Mouse (Mus musculus) kidney, embryonic 14.5 days (tissue): ENCODE measurements around the gene Cacna1d. TPM values are rescaled to one million over a fixed set of nuclear protein-coding genes. Genes with fewer than 3 reads are reported as not detected.

Experiments
- ATAC-seq: fragments of 200-750 bp; cut with Nextera tagmentation; 2 replicates; pipeline ENCODE4 v1.8.0; 2017; ENCODE audit warnings: moderate number of reproducible peaks, mild to moderate bottlenecking, moderate TSS enrichment, moderate library complexity; ENCODE audit not compliant: low FRiP score, low TSS enrichment
- H3K27ac ChIP-seq: fragments of 300-500 bp; sonication (generic); 2 replicates; pipeline ENCODE4 v1.5.1; 2014; ENCODE audit warnings: low read depth, mild to moderate bottlenecking, low read length, moderate library complexity, mixed read lengths
- H3K27me3 ChIP-seq: fragments of 300-500 bp; sonication (generic); 2 replicates; pipeline ENCODE4 v1.6.1; 2014; ENCODE audit warnings: mild to moderate bottlenecking, low read length; ENCODE audit not compliant: control insufficient read depth, insufficient read depth
- H3K36me3 ChIP-seq: fragments of 300-500 bp; sonication (generic); 2 replicates; pipeline ENCODE4 v1.6.1; 2014; ENCODE audit warnings: low read length, mixed read lengths; ENCODE audit not compliant: control insufficient read depth, insufficient read depth
- H3K4me1 ChIP-seq: fragments of 300-500 bp; sonication (generic); 2 replicates; pipeline ENCODE4 v1.6.1; 2014; ENCODE audit warnings: low read length, mixed read lengths; ENCODE audit not compliant: control insufficient read depth, insufficient read depth
- H3K4me2 ChIP-seq: fragments of 300-500 bp; sonication (generic); replicated peaks from 2 replicates; pipeline ENCODE4 v1.6.1; 2014; ENCODE audit warnings: low read depth, mild to moderate bottlenecking, low read length
- H3K4me3 ChIP-seq: fragments of 300-500 bp; sonication (generic); 2 replicates; pipeline ENCODE4 v1.5.1; 2014; ENCODE audit warnings: mild to moderate bottlenecking, low read length
- H3K9ac ChIP-seq: fragments of 300-500 bp; sonication (generic); 2 replicates; pipeline ENCODE4 v1.6.1; 2014; ENCODE audit warnings: low read depth, mild to moderate bottlenecking, low read length, moderate library complexity
- H3K9me3 ChIP-seq: fragments of 300-500 bp; sonication (generic); 2 replicates; pipeline ENCODE4 v1.6.1; 2016; ENCODE audit warnings: low read length; ENCODE audit not compliant: control insufficient read depth
- WGBS: fragments of 180-500 bp; shearing (Covaris S2); extraction: QIAGEN DNeasy Blood & Tissue Kit; methylation state at CpG from one replicate; pipeline ENCODE4 v1.1.7; 2014; 5-methylcytosine and 5-hydroxymethylcytosine counted together
- polyA plus RNA-seq: library from polyadenylated mRNA; unstranded; fragments of >200 nt; fragmentation: Nextera tagmentation; extraction: Ambion mirVana; gene quantifications from 2 replicates; pipeline ENCODE4 v1.2.1, GENCODE M21; 2014

Gene Cacna1d
- polyA plus RNA-seq, 1 experiment from 2014 or later: 5.1 TPM

GRCm38 (mm10) chr14:30291389-30292134, 199.7 kb downstream of the Cacna1d start:
- H3K27me3 ChIP-seq: no peaks in the 10 kb centered on the region
- H3K27ac ChIP-seq: no peak overlapping the region
- ATAC-seq: no peak
- no peak overlapping the region for H3K4me2 ChIP-seq
- 60% methylated on average over 9 of the region's 9 CpGs for WGBS
- peaks cover 9% of the 10 kb centered on the region for H3K4me1 ChIP-seq
- H3K4me3 ChIP-seq: no peak overlapping the region
- no peak overlapping the region for H3K9ac ChIP-seq
- no peaks in the 10 kb centered on the region for H3K36me3 ChIP-seq
- no peaks in the 10 kb centered on the region for H3K9me3 ChIP-seq

DNA sequence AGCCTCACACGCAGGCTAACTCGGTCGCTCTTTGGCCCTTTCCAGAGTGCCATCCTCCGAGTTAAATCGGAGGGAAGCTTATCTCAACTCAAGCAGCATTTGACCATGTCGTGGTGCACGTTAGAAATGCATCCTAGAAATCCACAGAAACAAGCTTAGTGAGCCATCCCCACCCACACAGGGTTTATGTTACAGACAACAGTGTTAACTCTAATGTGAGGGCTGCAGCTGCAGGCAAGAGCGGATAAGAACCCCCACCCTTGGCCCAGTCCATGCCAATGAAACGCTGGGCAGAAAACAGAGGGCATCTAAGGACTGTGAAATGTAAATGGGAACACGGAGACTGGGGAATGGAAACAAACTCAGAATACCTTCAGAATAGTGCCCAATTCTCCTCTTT, 206.8 kb downstream of the Cacna1d start:
- H3K27ac ChIP-seq: no peak overlapping the region
- WGBS: 64% methylated on average over 10 of the region's 10 CpGs
- H3K4me2 ChIP-seq: no peak overlapping the region
- no peak overlapping the region for H3K4me3 ChIP-seq
- ATAC-seq: no peak
- H3K27me3 ChIP-seq: no peaks in the 10 kb centered on the region
- H3K9me3 ChIP-seq: no peaks in the 10 kb centered on the region
- no peak overlapping the region for H3K9ac ChIP-seq
- no peaks in the 10 kb centered on the region for H3K36me3 ChIP-seq
- H3K4me1 ChIP-seq: no peaks in the 10 kb centered on the region

DNA sequence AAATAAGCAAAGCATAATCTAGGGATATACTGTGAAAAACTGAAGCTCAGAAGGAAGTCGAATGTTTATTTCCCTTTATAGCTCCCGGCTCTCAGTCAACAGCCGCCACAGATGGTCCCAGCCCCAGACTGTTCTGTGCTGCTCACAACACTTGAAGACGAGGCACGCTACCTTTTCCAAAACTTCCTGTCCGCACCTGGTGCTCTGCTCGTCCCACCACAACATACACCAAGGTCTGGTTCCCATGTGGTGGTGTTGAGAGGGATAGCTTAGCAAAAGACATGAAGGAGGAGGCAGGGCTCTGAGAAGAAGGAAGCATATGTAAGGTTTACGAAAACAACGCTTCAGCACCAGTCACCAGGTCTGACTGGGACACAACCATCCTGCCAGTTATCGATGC, 207.2 kb downstream of the Cacna1d start:
- no peak overlapping the region for H3K4me2 ChIP-seq
- H3K4me3 ChIP-seq: no peak overlapping the region
- H3K9me3 ChIP-seq: no peaks in the 10 kb centered on the region
- WGBS: 67% methylated on average over 10 of the region's 10 CpGs
- no peak overlapping the region for H3K9ac ChIP-seq
- H3K36me3 ChIP-seq: no peaks in the 10 kb centered on the region
- no peaks in the 10 kb centered on the region for H3K27me3 ChIP-seq
- H3K4me1 ChIP-seq: no peaks in the 10 kb centered on the region
- no peak overlapping the region for H3K27ac ChIP-seq
- no peak for ATAC-seq

DNA sequence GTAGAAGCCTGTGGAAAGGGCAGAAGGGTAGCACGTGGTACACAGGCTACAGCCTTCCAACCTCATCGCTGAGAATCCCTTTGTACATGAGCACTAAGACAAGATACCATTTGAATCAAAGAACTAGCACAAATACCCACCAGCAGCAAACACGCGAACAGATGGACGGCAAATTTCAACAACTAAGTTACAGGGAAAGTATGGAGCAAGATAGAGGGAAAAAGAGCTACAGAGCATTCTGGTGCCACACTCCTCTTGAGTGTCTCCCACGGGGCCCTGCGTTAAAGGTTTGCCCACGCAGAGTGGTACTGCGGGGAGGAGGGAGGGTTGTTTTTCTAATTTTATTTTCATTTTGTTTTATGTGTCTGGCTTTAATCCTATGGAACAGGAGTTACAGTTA, 215.7 kb downstream of the Cacna1d start:
- Histone ChIP-seq H3K9ac (no peak overlapping the region), H3K27ac (no peak overlapping the region), H3K9me3 (no peaks in the 10 kb centered on the region), H3K27me3 (no peaks in the 10 kb centered on the region), H3K4me1 (no peaks in the 10 kb centered on the region), H3K36me3 (no peaks in the 10 kb centered on the region), H3K4me2 (no peak overlapping the region), H3K4me3 (no peak overlapping the region)
- ATAC-seq: no peak
- WGBS: 90% methylated on average over 9 of the region's 9 CpGs

DNA sequence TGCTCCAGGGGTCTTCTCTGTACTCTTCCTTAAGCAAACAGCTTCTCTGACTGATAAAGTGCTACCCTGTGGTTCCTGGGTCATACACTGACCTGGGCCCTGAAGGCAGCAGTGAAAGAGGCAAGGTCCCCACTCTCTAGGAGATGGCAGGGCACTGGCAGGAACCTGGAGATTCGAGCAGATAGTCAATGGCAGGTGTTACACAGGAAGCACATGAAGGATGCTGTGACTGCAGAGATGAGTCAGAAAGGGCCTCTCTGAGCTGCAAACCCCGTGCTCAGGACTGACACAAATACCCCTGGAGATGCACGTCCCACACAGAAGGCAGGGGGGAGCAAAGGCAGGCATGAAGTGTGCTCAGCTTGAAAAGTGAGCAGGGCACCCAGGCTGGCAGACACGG, 218.3 kb downstream of the Cacna1d start:
- Histone ChIP-seq H3K36me3 (no peaks in the 10 kb centered on the region), H3K27ac (no peak overlapping the region), H3K27me3 (no peaks in the 10 kb centered on the region), H3K4me1 (no peaks in the 10 kb centered on the region), H3K4me3 (no peak overlapping the region), H3K4me2 (no peak overlapping the region), H3K9ac (no peak overlapping the region), H3K9me3 (no peaks in the 10 kb centered on the region)
- WGBS: 81% methylated on average over 4 of the region's 4 CpGs
- ATAC-seq: no peak

GRCm38 (mm10) chr14:30272523-30272922, 218.7 kb downstream of the Cacna1d start:
- 78% methylated on average over 5 of the region's 5 CpGs for WGBS

DNA sequence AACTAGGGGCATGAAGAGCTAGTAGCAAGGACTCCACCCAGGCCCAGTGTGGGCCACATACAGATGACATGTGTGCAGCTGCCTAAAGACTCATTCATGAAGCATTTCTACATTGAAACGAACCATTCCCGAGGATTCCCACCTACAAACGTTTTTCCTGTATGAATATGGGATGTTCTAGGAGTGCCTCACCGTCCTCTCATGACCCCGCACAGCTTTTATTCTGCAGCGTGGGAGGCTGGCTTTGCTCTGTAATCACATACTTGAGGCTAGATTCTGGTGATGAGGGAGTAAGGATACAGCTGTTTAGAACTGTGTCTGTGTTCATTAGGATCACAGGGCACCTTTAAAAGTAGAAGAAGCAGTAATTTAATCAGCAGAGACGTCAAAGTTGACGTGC, 219.4 kb downstream of the Cacna1d start:
- Histone ChIP-seq H3K4me2 (no peak overlapping the region), H3K4me1 (no peaks in the 10 kb centered on the region), H3K9ac (no peak overlapping the region), H3K36me3 (no peaks in the 10 kb centered on the region), H3K9me3 (no peaks in the 10 kb centered on the region), H3K27ac (no peak overlapping the region), H3K4me3 (no peak overlapping the region), H3K27me3 (no peaks in the 10 kb centered on the region)
- 65% methylated on average over 8 of the region's 8 CpGs for WGBS
- no peak for ATAC-seq

More at GRCm38 (mm10) chr14:30272523-30272922, 218.7 kb downstream of the Cacna1d start:
- no peak overlapping the region for H3K27ac ChIP-seq
- no peaks in the 10 kb centered on the region for H3K36me3 ChIP-seq
- no peaks in the 10 kb centered on the region for H3K4me1 ChIP-seq
- H3K4me2 ChIP-seq: no peak overlapping the region
- no peaks in the 10 kb centered on the region for H3K9me3 ChIP-seq
- H3K4me3 ChIP-seq: no peak overlapping the region
- no peak overlapping the region for H3K9ac ChIP-seq
- no peak for ATAC-seq
- no peaks in the 10 kb centered on the region for H3K27me3 ChIP-seq

GRCm38 (mm10) chr14:30270350-30270749, 220.9 kb downstream of the Cacna1d start:
- no peak for ATAC-seq
- Histone ChIP-seq H3K4me3 (no peak overlapping the region), H3K9me3 (no peaks in the 10 kb centered on the region), H3K27ac (no peak overlapping the region), H3K4me2 (no peak overlapping the region), H3K36me3 (no peaks in the 10 kb centered on the region), H3K27me3 (no peaks in the 10 kb centered on the region), H3K4me1 (no peaks in the 10 kb centered on the region), H3K9ac (no peak overlapping the region)
- 85% methylated on average over 5 of the region's 5 CpGs for WGBS

- Histone ChIP-seq H3K9me3 (no peaks in the 10 kb centered on the region), H3K27me3 (no peaks in the 10 kb centered on the region), H3K9ac (no peak overlapping the region), H3K36me3 (no peaks in the 10 kb centered on the region), H3K27ac (no peak overlapping the region), H3K4me2 (no peak overlapping the region), H3K4me1 (no peaks in the 10 kb centered on the region), H3K4me3 (no peak overlapping the region)
- ATAC-seq: no peak
- 72% methylated on average over 9 of the region's 9 CpGs for WGBS
These were observed 225.5 kb downstream of the Cacna1d start for GRCm38 (mm10) chr14:30265728-30266127.
